Mouse (Mus musculus) lung, embryonic 16.5 days (tissue): ENCODE measurements around the gene Trim32. TPM values are rescaled to one million over a fixed set of nuclear protein-coding genes. Genes with fewer than 3 reads are reported as not detected.
A peak's percentile ranks its signal among the peaks of the same experiment; 100 is the strongest.

ENCODE experiments used
- ATAC-seq: fragments of 200-750 bp; cut with Nextera tagmentation; 2 replicates; pipeline ENCODE4 v1.8.0; 2017; ENCODE audit warnings: low read depth, mild to moderate bottlenecking, moderate library complexity
- H3K27ac ChIP-seq: fragments of 300-500 bp; sonication (generic); 2 replicates; pipeline ENCODE4 v1.5.1; 2014; ENCODE audit warnings: mild to moderate bottlenecking, control low read depth, low read length
- H3K27me3 ChIP-seq: fragments of 300-500 bp; sonication (generic); 2 replicates; pipeline ENCODE4 v1.6.1; 2014; ENCODE audit warnings: low read depth, low read length, mixed read lengths; ENCODE audit not compliant: control insufficient read depth, insufficient read depth
- H3K36me3 ChIP-seq: fragments of 300-500 bp; sonication (generic); 2 replicates; pipeline ENCODE4 v1.6.1; 2014; ENCODE audit warnings: low read length; ENCODE audit not compliant: control insufficient read depth, insufficient read depth
- H3K4me1 ChIP-seq: fragments of 300-500 bp; sonication (generic); replicated peaks from 2 replicates; pipeline ENCODE4 v1.6.1; 2014; ENCODE audit warnings: low read length, mixed read lengths; ENCODE audit not compliant: control insufficient read depth, insufficient read depth
- H3K4me2 ChIP-seq: fragments of 300-500 bp; sonication (generic); 2 replicates; pipeline ENCODE4 v1.6.1; 2014; ENCODE audit warnings: low read depth, low read length, control low read depth
- H3K4me3 ChIP-seq: fragments of 300-500 bp; sonication (generic); 2 replicates; pipeline ENCODE4 v1.5.1; 2014; ENCODE audit warnings: mild to moderate bottlenecking, low read length, control low read depth
- H3K9ac ChIP-seq: fragments of 300-500 bp; sonication (generic); 2 replicates; pipeline ENCODE4 v1.6.1; 2014; ENCODE audit warnings: low read length, control low read depth
- H3K9me3 ChIP-seq: fragments of 300-500 bp; sonication (generic); 2 replicates; pipeline ENCODE4 v1.6.1; 2016; ENCODE audit warnings: low read length; ENCODE audit not compliant: control insufficient read depth
- WGBS: fragments of 180-500 bp; shearing (Covaris S2); extraction: QIAGEN DNeasy Blood & Tissue Kit; methylation state at CpG from one replicate; pipeline ENCODE4 v1.1.7; 2014; 5-methylcytosine and 5-hydroxymethylcytosine counted together
- polyA plus RNA-seq: library from polyadenylated mRNA; unstranded; fragments of >200 nt; fragmentation: Nextera tagmentation; extraction: Ambion mirVana; gene quantifications from 2 replicates; pipeline ENCODE4 v1.2.1, GENCODE M21; 2015

The Trim32 gene
- 39.4 and 45.5 TPM in 2 replicates for polyA plus RNA-seq

DNA sequence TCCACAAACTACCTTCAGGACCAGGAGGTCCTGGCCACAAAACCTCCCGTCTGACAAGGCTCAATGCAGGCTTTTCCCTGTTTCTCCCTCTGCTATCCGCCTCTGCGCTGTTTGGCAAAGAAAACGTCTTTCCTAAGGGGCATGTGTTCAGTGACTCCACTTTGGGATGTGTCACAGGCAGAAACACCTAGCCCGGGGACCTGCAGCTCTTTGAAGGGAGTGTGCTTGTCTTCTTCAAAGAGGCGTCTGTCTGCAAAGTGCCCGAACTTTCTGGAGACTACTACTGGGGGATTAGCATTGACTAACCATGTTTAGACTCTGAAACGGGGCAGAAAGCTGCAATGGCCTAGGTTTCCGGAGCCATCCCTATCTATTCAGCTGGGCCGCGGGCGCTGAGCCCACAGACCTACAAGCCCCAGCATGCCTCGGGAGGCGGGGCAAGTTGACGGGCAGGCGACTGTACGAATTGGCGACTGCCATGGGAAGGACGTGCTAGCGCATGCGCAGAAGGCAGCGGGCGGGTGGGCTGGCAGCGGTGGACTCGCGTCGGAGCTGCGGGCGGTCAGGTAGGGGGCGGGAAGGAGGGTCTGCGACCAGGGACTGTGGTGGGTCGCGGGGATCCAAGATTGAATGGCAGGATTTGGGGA is at the start of gene Trim32:
TSS of gene Trim32 (plus strand) at position 483 of the 647 bp plus-strand sequence.
- no peaks in the 10 kb centered on the region for H3K27me3 ChIP-seq
- peaks cover 15% of the 10 kb centered on the region for H3K4me1 ChIP-seq
- 3% methylated on average over 33 of the region's 33 CpGs for WGBS
- peak within 1 kb of the TSS; percentile 82 for H3K9ac ChIP-seq
- peak within 1 kb of the TSS; percentile 31; the same call in 1 of the 2 replicates for H3K27ac ChIP-seq
- ATAC-seq = peak; percentile 99
- H3K4me3 ChIP-seq = peak within 1 kb of the TSS; percentile 84
- H3K4me2 ChIP-seq = peak within 1 kb of the TSS; percentile 81
- no peaks in the 10 kb centered on the region for H3K9me3 ChIP-seq
- H3K36me3 ChIP-seq = no peaks in the 10 kb centered on the region

DNA sequence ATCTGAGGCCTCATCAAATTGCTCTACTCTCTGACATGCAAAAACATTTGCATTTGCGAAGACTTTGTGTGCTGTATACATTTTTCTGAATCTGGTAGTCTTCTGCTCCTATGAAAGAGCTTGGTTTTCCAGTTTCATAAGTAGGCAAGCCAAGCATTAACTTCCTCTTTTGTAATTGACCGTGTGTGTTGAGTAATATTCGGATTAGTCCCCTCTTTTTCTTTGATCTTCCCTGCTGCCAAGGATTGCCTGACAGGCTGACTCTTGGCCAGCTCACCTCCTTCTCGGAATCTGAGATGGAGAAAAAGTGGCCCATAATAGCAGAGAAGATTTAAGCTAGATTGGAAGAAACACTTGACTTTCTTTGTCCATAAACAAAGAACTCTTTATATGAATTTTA is 39.3 kb upstream of the Trim32 start:
- Histone ChIP-seq H3K4me3 (no peak overlapping the region), H3K4me1 (no peaks in the 10 kb centered on the region), H3K9ac (no peak overlapping the region), H3K27me3 (no peaks in the 10 kb centered on the region), H3K36me3 (no peaks in the 10 kb centered on the region), H3K27ac (no peak overlapping the region), H3K9me3 (no peaks in the 10 kb centered on the region), H3K4me2 (no peak overlapping the region)
- ATAC-seq = no peak
- WGBS = 42% methylated on average over 4 of the region's 4 CpGs

DNA sequence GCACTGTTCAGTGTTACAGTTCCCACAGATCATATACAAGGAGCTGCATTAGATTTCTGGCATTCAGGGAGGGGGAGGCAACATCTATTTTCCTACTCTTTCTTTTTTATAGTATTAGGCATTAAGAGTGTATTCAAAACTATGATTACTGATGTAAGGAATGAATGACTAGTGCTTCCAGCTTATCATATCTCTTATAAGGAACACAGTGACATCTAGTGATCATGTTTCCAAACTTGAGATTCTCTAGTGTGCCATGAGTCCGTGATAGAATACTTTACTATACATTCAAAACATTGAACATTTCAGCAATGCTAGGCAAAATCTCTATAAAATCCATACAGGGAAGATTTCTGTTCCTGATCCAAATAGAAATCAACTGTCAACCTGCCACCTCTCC is 24.5 kb upstream of the Trim32 start:
- no peaks in the 10 kb centered on the region for H3K9me3 ChIP-seq
- no peak for ATAC-seq
- H3K27me3 ChIP-seq = no peaks in the 10 kb centered on the region
- H3K36me3 ChIP-seq = no peaks in the 10 kb centered on the region
- WGBS = 45% methylated on average over 1 of the region's 1 CpGs
- H3K9ac ChIP-seq = no peak overlapping the region
- no peak overlapping the region for H3K4me3 ChIP-seq
- H3K4me2 ChIP-seq = no peak overlapping the region
- H3K4me1 ChIP-seq = no peaks in the 10 kb centered on the region
- no peak overlapping the region for H3K27ac ChIP-seq

DNA sequence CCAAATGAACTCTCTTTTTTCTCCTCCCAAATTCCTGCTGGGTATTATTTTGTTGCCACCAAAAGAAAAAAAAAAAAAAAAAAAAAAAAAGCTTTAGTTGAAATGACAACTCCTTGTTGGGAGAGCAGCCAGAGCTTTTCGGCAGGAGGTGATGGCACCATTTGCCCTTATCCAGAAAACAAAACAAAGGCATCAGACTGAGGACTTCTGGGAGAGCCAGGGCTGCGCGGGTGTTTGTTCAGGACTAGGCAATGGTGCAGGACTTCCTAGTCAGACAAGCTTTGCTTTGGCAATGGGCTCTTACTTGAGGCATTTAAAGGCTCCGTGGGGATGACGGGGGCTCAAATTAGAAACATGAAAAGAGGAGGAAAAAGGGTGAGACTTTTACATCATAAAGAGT is 17.8 kb upstream of the Trim32 start:
- Histone ChIP-seq H3K36me3 (no peaks in the 10 kb centered on the region), H3K27ac (no peak overlapping the region), H3K27me3 (no peaks in the 10 kb centered on the region), H3K4me3 (no peak overlapping the region), H3K9me3 (no peaks in the 10 kb centered on the region), H3K4me1 (no peaks in the 10 kb centered on the region), H3K9ac (no peak overlapping the region), H3K4me2 (no peak overlapping the region)
- no peak for ATAC-seq
- 35% methylated on average over 5 of the region's 5 CpGs for WGBS

DNA sequence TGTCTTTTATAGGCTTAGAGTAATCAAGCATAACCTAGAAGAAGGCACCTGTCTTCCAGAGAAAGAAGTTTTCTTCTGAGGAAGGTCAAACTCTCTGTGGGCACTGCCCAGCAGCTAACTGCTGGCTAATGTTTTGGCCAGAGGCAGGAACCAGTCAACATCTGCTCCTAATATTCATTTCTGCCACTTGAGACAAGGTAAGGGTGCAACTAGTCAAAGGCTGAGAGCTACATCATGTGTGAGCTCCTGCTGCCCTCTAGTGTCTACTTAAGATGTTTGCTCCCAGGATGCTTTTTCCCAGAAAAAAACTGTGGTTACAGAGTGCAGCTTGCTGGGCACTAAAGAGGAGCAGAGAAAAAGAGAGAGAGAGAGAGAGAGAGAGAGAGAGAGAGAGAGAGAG is 15.0 kb upstream of the Trim32 start:
- H3K4me3 ChIP-seq = no peak overlapping the region
- ATAC-seq = peak; percentile 57; the same call in 1 of the 2 replicates
- no peaks in the 10 kb centered on the region for H3K36me3 ChIP-seq
- H3K9me3 ChIP-seq = no peaks in the 10 kb centered on the region
- no peaks in the 10 kb centered on the region for H3K4me1 ChIP-seq
- no peak overlapping the region for H3K9ac ChIP-seq
- no peak overlapping the region for H3K27ac ChIP-seq
- H3K27me3 ChIP-seq = no peaks in the 10 kb centered on the region
- H3K4me2 ChIP-seq = no peak overlapping the region

GRCm38 (mm10) chr4:65594601-65595369 is 10.0 kb upstream of the Trim32 start:
- Histone ChIP-seq H3K27ac (no peak overlapping the region), H3K36me3 (no peaks in the 10 kb centered on the region), H3K27me3 (no peaks in the 10 kb centered on the region), H3K4me3 (no peak overlapping the region), H3K9ac (no peak overlapping the region), H3K9me3 (no peaks in the 10 kb centered on the region), H3K4me2 (no peak overlapping the region), H3K4me1 (no peaks in the 10 kb centered on the region)
- no peak for ATAC-seq
- 61% methylated on average over 5 of the region's 5 CpGs for WGBS

- H3K4me2 ChIP-seq = peak overlapping the region; percentile 81
- no peaks in the 10 kb centered on the region for H3K9me3 ChIP-seq
- H3K27me3 ChIP-seq = no peaks in the 10 kb centered on the region
- no peaks in the 10 kb centered on the region for H3K36me3 ChIP-seq
- peak overlapping the region; percentile 84 for H3K4me3 ChIP-seq
- under 1% methylated on average over 21 of the region's 21 CpGs for WGBS
- peaks cover 15% of the 10 kb centered on the region for H3K4me1 ChIP-seq
- ATAC-seq = peak; percentile 85
- H3K9ac ChIP-seq = peak overlapping the region; percentile 82
- no peak overlapping the region for H3K27ac ChIP-seq
Observed at GRCm38 (mm10) chr4:65605151-65605702, 441 bp downstream of the Trim32 start.

DNA sequence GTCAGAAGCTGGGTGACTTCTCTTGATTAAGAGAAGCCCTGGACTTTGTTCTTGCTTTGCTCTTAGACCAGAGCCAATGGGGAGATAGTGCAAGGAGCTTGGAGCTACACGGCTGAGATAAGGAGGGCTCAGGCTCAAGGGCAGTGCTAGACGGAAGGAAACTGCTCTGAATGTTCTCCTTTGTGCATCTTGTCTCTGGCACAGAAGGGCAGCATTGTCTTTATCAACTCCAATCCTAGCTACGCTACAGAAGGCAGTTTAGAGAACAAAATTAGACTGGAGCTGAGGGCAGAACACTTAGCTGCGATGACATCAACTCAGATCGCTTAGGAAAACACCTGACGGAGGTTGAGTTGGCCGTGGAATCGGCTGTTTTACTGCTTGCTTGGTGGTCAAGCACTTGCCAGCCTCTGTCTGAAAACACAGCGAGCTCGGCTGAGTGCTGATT is 2.4 kb downstream of the Trim32 start:
- H3K9ac ChIP-seq = no peak overlapping the region
- ATAC-seq = no peak
- H3K36me3 ChIP-seq = no peaks in the 10 kb centered on the region
- H3K9me3 ChIP-seq = no peaks in the 10 kb centered on the region
- H3K4me1 ChIP-seq = peaks cover 15% of the 10 kb centered on the region
- no peak overlapping the region for H3K4me3 ChIP-seq
- H3K4me2 ChIP-seq = no peak overlapping the region
- no peak overlapping the region for H3K27ac ChIP-seq
- 70% methylated on average over 10 of the region's 10 CpGs for WGBS
- H3K27me3 ChIP-seq = no peaks in the 10 kb centered on the region

DNA sequence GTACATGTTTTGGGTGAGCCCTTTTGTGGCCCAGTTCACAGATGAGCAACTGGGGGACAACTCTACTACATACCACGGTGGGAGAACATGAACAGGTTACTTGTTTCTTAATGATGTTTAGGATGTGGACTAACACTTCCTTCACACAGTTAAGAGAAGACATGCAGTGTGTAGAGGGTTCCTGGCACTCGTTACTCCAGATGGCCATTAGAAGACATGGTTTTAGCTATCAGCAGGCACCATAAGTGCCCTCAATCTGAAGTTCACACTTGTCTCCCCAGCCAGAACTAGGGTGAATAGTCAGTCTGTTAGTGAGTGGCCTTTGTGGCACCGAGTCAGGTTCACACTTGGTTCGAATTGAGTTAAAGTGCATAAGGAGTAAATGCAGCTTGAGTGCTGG is 3.3 kb downstream of the Trim32 start:
- Histone ChIP-seq H3K9me3 (no peaks in the 10 kb centered on the region), H3K36me3 (peaks cover 2% of the 10 kb centered on the region), H3K4me1 (peaks cover 15% of the 10 kb centered on the region), H3K27ac (no peak overlapping the region), H3K4me3 (no peak overlapping the region), H3K27me3 (no peaks in the 10 kb centered on the region), H3K4me2 (no peak overlapping the region), H3K9ac (no peak overlapping the region)
- WGBS = 89% methylated on average over 4 of the region's 4 CpGs
- ATAC-seq = no peak
